Mouse (Mus musculus) kidney, embryonic 16.5 days (tissue): ENCODE measurements around the gene Rgs5. TPM values are rescaled to one million over a fixed set of nuclear protein-coding genes. Genes with fewer than 3 reads are reported as not detected.

ENCODE experiments used
- ATAC-seq: fragments of 200-750 bp; cut with Nextera tagmentation; 2 replicates; pipeline ENCODE4 v1.8.0; 2017; ENCODE audit warnings: moderate TSS enrichment; ENCODE audit not compliant: low FRiP score, low TSS enrichment
- H3K27ac ChIP-seq: fragments of 300-500 bp; sonication (generic); 2 replicates; pipeline ENCODE4 v1.5.1; 2014; ENCODE audit warnings: low read length
- H3K27me3 ChIP-seq: fragments of 300-500 bp; sonication (generic); 2 replicates; pipeline ENCODE4 v1.6.1; 2014; ENCODE audit warnings: low read length, control low read depth, mixed read lengths; ENCODE audit not compliant: insufficient read depth
- H3K36me3 ChIP-seq: fragments of 300-500 bp; sonication (generic); 2 replicates; pipeline ENCODE4 v1.6.1; 2014; ENCODE audit warnings: low read length, control low read depth, mixed read lengths; ENCODE audit not compliant: insufficient read depth
- H3K4me1 ChIP-seq: fragments of 300-500 bp; sonication (generic); 2 replicates; pipeline ENCODE4 v1.6.1; 2014; ENCODE audit warnings: low read length, control low read depth, mixed read lengths; ENCODE audit not compliant: insufficient read depth
- H3K4me2 ChIP-seq: fragments of 300-500 bp; sonication (generic); replicated peaks from 2 replicates; pipeline ENCODE4 v1.6.1; 2014; ENCODE audit warnings: low read depth, low read length
- H3K4me3 ChIP-seq: fragments of 300-500 bp; sonication (generic); 2 replicates; pipeline ENCODE4 v1.5.1; 2014; ENCODE audit warnings: mild to moderate bottlenecking, low read length
- H3K9ac ChIP-seq: fragments of 300-500 bp; sonication (generic); replicated peaks from 2 replicates; pipeline ENCODE4 v1.6.1; 2014; ENCODE audit warnings: low read length
- H3K9me3 ChIP-seq: fragments of 300-500 bp; sonication (generic); 2 replicates; pipeline ENCODE4 v1.6.1; 2016; ENCODE audit warnings: low read length, control low read depth
- WGBS: fragments of 180-500 bp; shearing (Covaris S2); extraction: QIAGEN DNeasy Blood & Tissue Kit; methylation state at CpG from one replicate; pipeline ENCODE4 v1.1.7; 2014; 5-methylcytosine and 5-hydroxymethylcytosine counted together
- polyA plus RNA-seq: library from polyadenylated mRNA; unstranded; fragments of >200 nt; fragmentation: Nextera tagmentation; extraction: Ambion mirVana; gene quantifications from 2 replicates; pipeline ENCODE4 v1.2.1, GENCODE M21; 2015

Gene Rgs5
- polyA plus RNA-seq, result 25.7 and 27.0 TPM in 2 replicates

DNA sequence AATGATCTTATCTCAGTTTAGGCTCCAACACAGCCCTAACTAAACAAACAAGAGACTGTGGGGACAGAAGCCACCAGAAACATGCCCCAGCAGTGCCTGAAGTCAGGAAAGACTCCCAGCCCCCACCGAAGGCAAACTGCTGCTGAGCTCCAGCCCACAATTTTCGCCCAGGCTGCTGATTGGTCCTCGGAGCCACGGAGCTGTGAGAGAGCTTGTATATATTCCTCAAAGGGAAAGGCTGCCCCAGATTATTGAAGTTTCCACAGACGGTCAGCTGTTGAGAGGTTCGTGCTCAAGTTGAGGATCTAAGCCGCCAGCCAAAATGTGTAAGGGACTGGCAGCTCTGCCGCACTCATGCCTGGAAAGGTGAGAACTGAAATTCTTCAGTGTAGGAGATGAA, at the start of gene Rgs5:
Gene Rgs5, plus strand, starts transcription at position 246 of the 400 bp plus-strand sequence.
- WGBS, result 10% methylated on average over 8 of the region's 8 CpGs
- ATAC-seq, result peak; percentile 73; the same call in 1 of the 2 replicates
- peak within 1 kb of the TSS; percentile 37 for H3K4me3 ChIP-seq
- H3K9me3 ChIP-seq, result no peaks in the 10 kb centered on the region
- H3K36me3 ChIP-seq, result no peaks in the 10 kb centered on the region
- peak within 1 kb of the TSS; percentile 54 for H3K9ac ChIP-seq
- peak within 1 kb of the TSS; percentile 51 for H3K4me2 ChIP-seq
- H3K27me3 ChIP-seq, result no peaks in the 10 kb centered on the region
- peaks cover 29% of the 10 kb centered on the region for H3K4me1 ChIP-seq
- peak within 1 kb of the TSS; percentile 23; the same call in 1 of the 2 replicates for H3K27ac ChIP-seq

DNA sequence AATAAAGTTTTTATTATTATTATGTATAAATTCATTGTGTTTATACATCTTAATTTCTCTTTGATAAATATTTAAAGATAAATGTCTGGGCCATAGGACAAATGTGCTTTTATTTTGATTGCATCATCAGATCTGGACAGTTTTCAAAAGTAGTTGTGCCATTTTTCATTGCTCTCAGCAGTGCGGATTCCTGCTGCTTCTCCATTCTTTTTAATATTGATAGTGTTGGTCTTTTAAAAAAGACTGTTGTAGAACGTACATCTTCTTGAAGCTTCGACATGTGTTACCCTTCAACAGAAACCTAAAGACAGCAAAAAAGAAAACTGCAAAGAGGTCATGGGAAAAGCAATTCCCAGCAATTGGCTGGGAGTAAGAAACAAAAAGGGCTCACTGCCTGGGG, 49.1 kb upstream of the Rgs5 start:
- Histone ChIP-seq H3K9me3 (no peaks in the 10 kb centered on the region), H3K36me3 (no peaks in the 10 kb centered on the region), H3K4me1 (no peaks in the 10 kb centered on the region), H3K9ac (no peak overlapping the region), H3K4me2 (no peak overlapping the region), H3K27ac (no peak overlapping the region), H3K27me3 (no peaks in the 10 kb centered on the region), H3K4me3 (no peak overlapping the region)
- ATAC-seq, result no peak
- 63% methylated on average over 3 of the region's 3 CpGs for WGBS

DNA sequence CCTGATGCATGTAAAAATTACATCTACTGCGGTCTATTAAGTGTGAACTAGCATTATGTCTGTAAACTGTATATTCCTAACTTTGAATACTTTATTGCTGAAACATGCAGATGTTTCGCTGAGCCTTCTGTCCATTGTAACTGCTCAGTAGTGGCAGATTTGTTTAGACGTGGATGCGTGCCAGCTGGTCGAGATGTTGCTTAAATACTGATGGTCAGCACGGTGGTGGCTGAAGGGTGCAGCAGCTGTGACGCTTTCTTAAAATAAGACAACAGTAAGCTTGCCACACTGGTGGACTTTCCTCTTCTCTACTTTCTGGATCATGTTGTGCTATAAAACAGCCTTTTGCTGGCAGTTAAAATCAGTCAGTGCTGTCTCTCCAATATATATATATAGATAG, 25.6 kb upstream of the Rgs5 start:
- Histone ChIP-seq H3K9me3 (no peaks in the 10 kb centered on the region), H3K4me3 (no peak overlapping the region), H3K27ac (no peak overlapping the region), H3K4me1 (no peaks in the 10 kb centered on the region), H3K36me3 (no peaks in the 10 kb centered on the region), H3K9ac (no peak overlapping the region), H3K27me3 (no peaks in the 10 kb centered on the region), H3K4me2 (no peak overlapping the region)
- ATAC-seq, result no peak
- WGBS, result 57% methylated on average over 7 of the region's 7 CpGs

DNA sequence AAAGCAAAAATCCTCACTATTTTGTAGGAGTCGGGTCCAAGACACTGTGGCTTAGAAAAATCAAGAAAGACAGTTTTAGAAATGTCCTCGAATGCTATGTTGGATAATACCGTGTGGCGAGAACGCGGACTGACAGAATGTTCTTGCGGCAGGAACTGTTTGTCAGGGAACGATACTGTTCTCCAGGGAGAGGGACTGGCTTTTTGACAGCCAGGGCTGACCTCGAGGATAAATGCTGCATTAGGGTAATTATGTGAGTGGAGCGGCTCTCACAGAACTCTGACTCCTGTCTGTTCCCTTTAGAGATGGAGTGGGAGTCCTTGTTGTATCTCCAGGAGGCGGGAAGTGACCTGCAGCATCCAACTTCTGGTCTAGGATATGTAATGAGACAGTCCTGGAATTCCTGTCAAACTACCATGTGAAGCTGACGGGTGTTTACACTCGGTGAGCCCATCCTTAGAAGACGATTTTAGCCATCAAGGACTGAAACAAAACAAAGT, 18.0 kb upstream of the Rgs5 start:
- H3K9me3 ChIP-seq, result no peaks in the 10 kb centered on the region
- 52% methylated on average over 14 of the region's 14 CpGs for WGBS
- H3K36me3 ChIP-seq, result no peaks in the 10 kb centered on the region
- no peak overlapping the region for H3K4me3 ChIP-seq
- no peak overlapping the region for H3K9ac ChIP-seq
- H3K27me3 ChIP-seq, result no peaks in the 10 kb centered on the region
- H3K4me2 ChIP-seq, result no peak overlapping the region
- ATAC-seq, result no peak
- no peak overlapping the region for H3K27ac ChIP-seq
- no peaks in the 10 kb centered on the region for H3K4me1 ChIP-seq

DNA sequence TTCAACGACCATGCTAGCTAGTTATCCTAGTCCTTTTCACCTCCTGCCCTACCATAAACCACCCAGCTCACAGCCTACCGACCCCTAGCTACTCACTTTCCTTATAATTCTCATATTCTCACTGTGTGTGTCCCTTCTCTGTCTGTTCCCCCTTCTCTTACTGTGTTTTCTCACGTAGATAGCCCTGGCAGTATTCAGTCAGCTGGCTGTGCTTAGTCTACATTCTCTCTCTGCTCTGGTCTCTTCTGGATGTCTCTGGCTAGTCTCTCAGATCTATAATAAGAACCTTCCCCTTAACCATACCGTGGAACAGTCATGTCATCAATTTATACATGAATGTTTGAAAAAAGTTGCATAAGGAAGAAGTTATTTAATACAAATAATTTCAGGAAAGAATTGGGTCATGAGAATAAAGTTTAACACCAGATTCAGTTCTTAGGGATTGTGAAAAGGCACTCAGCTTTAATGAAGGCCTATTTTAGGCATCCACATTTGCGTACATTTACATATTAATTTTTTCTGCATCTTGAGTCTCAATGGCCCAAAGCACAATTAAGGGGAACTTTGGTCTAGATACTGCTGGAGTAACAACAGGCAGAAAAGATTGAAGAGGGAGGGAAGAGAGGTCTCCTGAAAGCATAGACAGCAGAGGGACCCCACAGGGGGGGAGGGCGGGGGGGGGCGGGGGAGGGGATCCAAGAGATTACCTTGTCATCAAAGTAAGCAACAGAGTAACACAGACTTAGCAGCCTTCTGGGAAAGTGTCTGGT, 10.2 kb upstream of the Rgs5 start:
- no peak for ATAC-seq
- 62% methylated on average over 6 of the region's 7 CpGs for WGBS
- no peaks in the 10 kb centered on the region for H3K27me3 ChIP-seq
- H3K36me3 ChIP-seq, result no peaks in the 10 kb centered on the region
- no peaks in the 10 kb centered on the region for H3K4me1 ChIP-seq
- H3K4me2 ChIP-seq, result no peak overlapping the region
- H3K4me3 ChIP-seq, result no peak overlapping the region
- H3K9ac ChIP-seq, result no peak overlapping the region
- H3K9me3 ChIP-seq, result no peaks in the 10 kb centered on the region
- no peak overlapping the region for H3K27ac ChIP-seq

DNA sequence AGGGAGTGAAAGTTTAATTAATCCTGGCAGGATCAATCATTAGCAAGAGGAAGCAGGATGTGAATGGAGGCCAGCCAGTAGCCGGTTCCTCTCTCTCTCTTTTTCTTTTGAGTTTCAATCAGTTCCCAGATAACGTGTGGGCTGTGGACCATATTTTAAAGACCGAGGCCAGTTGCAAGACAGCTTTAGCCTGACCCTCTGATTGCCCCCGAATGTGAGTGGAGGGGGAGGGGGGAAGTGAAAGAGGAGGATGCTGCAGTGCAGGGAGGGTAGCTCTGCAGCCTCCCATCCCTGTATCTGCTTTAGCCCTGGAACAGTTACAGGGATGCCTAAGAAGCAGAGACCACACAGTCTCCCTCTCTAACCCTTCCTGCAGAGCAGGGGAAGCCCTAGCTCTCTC, 4.2 kb downstream of the Rgs5 start:
- Histone ChIP-seq H3K4me2 (peak overlapping the region; percentile 31), H3K9ac (no peak overlapping the region), H3K36me3 (no peaks in the 10 kb centered on the region), H3K4me3 (no peak overlapping the region), H3K27ac (0 out of 2 replicates have a peak overlapping the region, but pooled peaks have one; percentile 23), H3K27me3 (no peaks in the 10 kb centered on the region), H3K4me1 (peaks cover 29% of the 10 kb centered on the region), H3K9me3 (no peaks in the 10 kb centered on the region)
- WGBS, result 0% methylated on average over 4 of the region's 4 CpGs
- ATAC-seq, result peak; percentile 80

DNA sequence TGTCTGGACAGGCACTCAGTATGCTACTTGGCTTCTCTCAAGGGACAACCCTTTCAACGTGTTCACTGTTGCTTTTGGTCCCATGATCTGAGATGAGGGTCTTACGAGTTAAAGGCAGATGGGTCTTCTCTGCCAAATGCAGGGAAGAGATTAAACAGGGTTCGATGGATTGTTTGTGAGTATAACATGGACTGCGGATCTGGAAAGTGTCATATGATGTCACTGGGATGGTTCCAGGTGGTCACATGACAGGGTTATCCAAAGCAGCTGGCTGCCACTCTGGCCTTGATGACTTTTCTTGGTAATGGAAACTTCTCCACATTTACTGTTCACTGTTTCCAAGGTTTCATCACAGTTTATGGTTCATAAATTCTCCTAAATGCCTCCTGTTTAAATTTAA, 12.0 kb downstream of the Rgs5 start:
- no peaks in the 10 kb centered on the region for H3K4me1 ChIP-seq
- WGBS, result 62% methylated on average over 4 of the region's 4 CpGs
- H3K9me3 ChIP-seq, result no peaks in the 10 kb centered on the region
- no peaks in the 10 kb centered on the region for H3K27me3 ChIP-seq
- no peak overlapping the region for H3K4me2 ChIP-seq
- H3K27ac ChIP-seq, result no peak overlapping the region
- H3K36me3 ChIP-seq, result no peaks in the 10 kb centered on the region
- H3K9ac ChIP-seq, result no peak overlapping the region
- H3K4me3 ChIP-seq, result no peak overlapping the region
- no peak for ATAC-seq

DNA sequence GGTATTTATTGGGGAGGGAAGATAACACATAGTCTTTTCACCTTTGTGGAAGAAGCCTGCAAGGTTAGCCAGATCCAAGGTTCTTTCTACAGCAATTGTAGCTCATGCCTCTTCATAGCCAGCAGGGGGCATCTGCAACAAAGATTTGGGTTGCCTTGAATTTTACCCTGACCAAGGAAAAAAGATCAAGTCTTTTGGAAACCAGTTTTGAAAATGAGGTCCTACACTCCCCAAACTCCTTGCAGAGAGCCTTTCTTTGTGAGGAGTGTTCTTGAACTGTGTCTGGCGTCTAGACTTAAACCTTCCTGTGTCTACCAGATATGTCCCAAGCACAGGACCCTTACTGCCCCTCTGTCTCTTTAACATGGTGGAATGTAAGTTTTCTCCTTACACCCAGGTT, 15.4 kb downstream of the Rgs5 start:
- Histone ChIP-seq H3K27me3 (no peaks in the 10 kb centered on the region), H3K9me3 (no peaks in the 10 kb centered on the region), H3K4me3 (no peak overlapping the region), H3K27ac (no peak overlapping the region), H3K4me2 (no peak overlapping the region), H3K9ac (no peak overlapping the region), H3K4me1 (no peaks in the 10 kb centered on the region), H3K36me3 (no peaks in the 10 kb centered on the region)
- ATAC-seq, result no peak
- WGBS, result 82% methylated on average over 1 of the region's 1 CpGs

DNA sequence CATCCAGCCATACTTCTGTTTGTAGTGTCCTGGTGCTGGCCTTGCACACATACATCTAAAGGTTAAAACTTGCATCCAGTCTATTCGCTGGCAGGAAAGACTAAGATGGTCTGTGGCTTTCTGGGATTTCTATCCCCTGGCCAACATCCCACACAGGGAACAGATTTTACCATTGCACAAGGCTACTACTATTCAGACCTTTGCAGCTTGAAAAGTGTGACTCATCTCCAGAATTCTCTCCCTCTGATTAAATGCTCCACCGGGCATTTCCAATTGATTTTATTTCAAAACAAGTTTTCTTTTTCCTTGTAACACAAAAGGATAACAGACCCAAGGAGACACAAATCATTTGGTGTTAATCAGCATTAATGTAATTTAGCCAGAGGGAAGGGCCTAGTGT, 16.5 kb downstream of the Rgs5 start:
- Histone ChIP-seq H3K36me3 (no peaks in the 10 kb centered on the region), H3K27me3 (no peaks in the 10 kb centered on the region), H3K4me1 (no peaks in the 10 kb centered on the region), H3K4me2 (no peak overlapping the region), H3K9ac (no peak overlapping the region), H3K27ac (no peak overlapping the region), H3K4me3 (no peak overlapping the region), H3K9me3 (no peaks in the 10 kb centered on the region)
- ATAC-seq, result no peak
- WGBS, result 85% methylated on average over 2 of the region's 2 CpGs

DNA sequence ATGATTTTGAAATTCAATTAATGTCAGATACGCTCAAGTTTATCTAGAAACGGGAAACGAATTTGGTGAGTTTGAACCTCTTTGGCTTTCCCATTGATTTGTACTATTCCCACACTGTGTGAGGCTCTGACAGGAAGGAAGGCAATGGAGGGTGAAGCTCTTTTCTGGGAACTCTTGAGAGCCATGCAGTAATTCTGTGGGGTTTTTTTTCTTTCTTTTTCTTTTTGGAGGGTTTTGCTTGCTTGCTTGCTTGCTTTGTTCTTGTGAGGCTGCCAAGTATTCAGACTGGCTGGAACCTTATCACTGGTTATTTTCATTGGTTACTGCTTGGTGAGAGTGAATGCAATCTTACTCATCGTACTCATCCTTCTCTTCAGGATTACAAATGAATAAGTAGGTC, 17.0 kb downstream of the Rgs5 start:
- WGBS, result 84% methylated on average over 4 of the region's 4 CpGs
- no peaks in the 10 kb centered on the region for H3K9me3 ChIP-seq
- no peak overlapping the region for H3K4me3 ChIP-seq
- no peaks in the 10 kb centered on the region for H3K27me3 ChIP-seq
- H3K9ac ChIP-seq, result no peak overlapping the region
- ATAC-seq, result no peak
- H3K36me3 ChIP-seq, result no peaks in the 10 kb centered on the region
- no peaks in the 10 kb centered on the region for H3K4me1 ChIP-seq
- no peak overlapping the region for H3K27ac ChIP-seq
- no peak overlapping the region for H3K4me2 ChIP-seq
